Mouse (Mus musculus) heart, embryonic 16.5 days (tissue): Measurements from ENCODE around the gene Trim75. TPM values are rescaled to one million over a fixed set of nuclear protein-coding genes. Genes with fewer than 3 reads are reported as not detected.

Experiments
- ATAC-seq: fragments of 200-750 bp; cut with Nextera tagmentation; replicated peaks from 2 replicates; pipeline ENCODE4 v1.8.0; 2017; ENCODE audit warnings: moderate number of reproducible peaks; ENCODE audit not compliant: insufficient read depth, low FRiP score; ENCODE audit errors: extremely low read depth
- H3K27ac ChIP-seq: fragments of 300-500 bp; sonication (generic); 2 replicates; pipeline ENCODE4 v1.5.1; 2014; ENCODE audit warnings: mild to moderate bottlenecking, low read length, control low read depth, moderate library complexity
- H3K27me3 ChIP-seq: fragments of 300-500 bp; sonication (generic); 2 replicates; pipeline ENCODE4 v1.6.1; 2014; ENCODE audit warnings: low read length, mixed read lengths; ENCODE audit not compliant: control insufficient read depth, insufficient read depth
- H3K36me3 ChIP-seq: fragments of 300-500 bp; sonication (generic); 2 replicates; pipeline ENCODE4 v1.6.1; 2014; ENCODE audit not compliant: control insufficient read depth, insufficient read depth
- H3K4me1 ChIP-seq: fragments of 300-500 bp; sonication (generic); 2 replicates; pipeline ENCODE4 v1.6.1; 2014; ENCODE audit warnings: low read length, mixed read lengths; ENCODE audit not compliant: control insufficient read depth, insufficient read depth
- H3K4me2 ChIP-seq: fragments of 300-500 bp; sonication (generic); 2 replicates; pipeline ENCODE4 v1.6.1; 2014; ENCODE audit warnings: low read depth, mild to moderate bottlenecking, control low read depth, low read length
- H3K4me3 ChIP-seq: fragments of 300-500 bp; sonication (generic); 2 replicates; pipeline ENCODE4 v1.5.1; 2014; ENCODE audit warnings: mild to moderate bottlenecking, control low read depth, low read length
- H3K9ac ChIP-seq: fragments of 300-500 bp; sonication (generic); 2 replicates; pipeline ENCODE4 v1.6.1; 2014; ENCODE audit warnings: low read length, control low read depth
- H3K9me3 ChIP-seq: fragments of 300-500 bp; sonication (generic); replicated peaks from 2 replicates; pipeline ENCODE4 v1.6.1; 2016; ENCODE audit warnings: low read length; ENCODE audit not compliant: control insufficient read depth
- WGBS: fragments of 180-500 bp; shearing (Covaris S2); extraction: QIAGEN DNeasy Blood & Tissue Kit; methylation state at CpG from one replicate; pipeline ENCODE4 v1.1.7; 2014; 5-methylcytosine and 5-hydroxymethylcytosine counted together
- polyA plus RNA-seq: library from polyadenylated mRNA; unstranded; fragments of >200 nt; fragmentation: Nextera tagmentation; extraction: Ambion mirVana; gene quantifications from 2 replicates; pipeline ENCODE4 v1.2.1, GENCODE M21; 2015

Trim75 gene
- polyA plus RNA-seq: not detected in 2 replicates

GRCm38 (mm10) chr8:64987731-64988130 lies at the start of gene Trim75:
Gene Trim75, minus strand, starts transcription at chr8:64987831.
- H3K4me1 ChIP-seq: no peaks in the 10 kb centered on the region

GRCm38 (mm10) chr8:65037117-65037533 lies 49.5 kb upstream of the Trim75 start, which contains the start of gene Apela:
Gene Apela, minus strand, starts transcription at chr8:65037336.
- Histone ChIP-seq H3K27me3 (no peaks in the 10 kb centered on the region), H3K4me2 (peak within 1 kb of the TSS; percentile 82), H3K4me1 (no peaks in the 10 kb centered on the region; the same call in 1 of the 2 replicates), H3K27ac (no peak within 1 kb of the TSS), H3K4me3 (peak within 1 kb of the TSS; percentile 54), H3K9ac (peak within 1 kb of the TSS; percentile 43; the same call in 1 of the 2 replicates), H3K36me3 (no peaks in the 10 kb centered on the region), H3K9me3 (no peaks in the 10 kb centered on the region)
- 1% methylated on average over 8 of the region's 8 CpGs for WGBS
- ATAC-seq: no peak

More at GRCm38 (mm10) chr8:64987731-64988130, at the start of gene Trim75:
- Histone ChIP-seq H3K9ac (no peak within 1 kb of the TSS), H3K27me3 (no peaks in the 10 kb centered on the region), H3K36me3 (no peaks in the 10 kb centered on the region), H3K27ac (no peak within 1 kb of the TSS), H3K9me3 (no peaks in the 10 kb centered on the region), H3K4me2 (no peak within 1 kb of the TSS), H3K4me3 (no peak within 1 kb of the TSS)
- ATAC-seq: no peak
- 78% methylated on average over 4 of the region's 4 CpGs for WGBS

- whole genome bisulfite sequencing: 70% methylated on average over 2 of the region's 2 CpGs
- no peak overlapping the region for H3K4me3 ChIP-seq
- H3K27me3 ChIP-seq: no peaks in the 10 kb centered on the region
- no peaks in the 10 kb centered on the region for H3K36me3 ChIP-seq
- no peak overlapping the region for H3K4me2 ChIP-seq
- no peaks in the 10 kb centered on the region for H3K9me3 ChIP-seq
- ATAC-seq: no peak
- no peaks in the 10 kb centered on the region; the same call in 1 of the 2 replicates for H3K4me1 ChIP-seq
- no peak overlapping the region for H3K27ac ChIP-seq
- H3K9ac ChIP-seq: no peak overlapping the region
These were observed 46.5 kb upstream of the Trim75 start for GRCm38 (mm10) chr8:65034136-65034535.

- H3K9me3 ChIP-seq: no peaks in the 10 kb centered on the region
- H3K4me3 ChIP-seq: no peak overlapping the region
- H3K4me1 ChIP-seq: no peaks in the 10 kb centered on the region; the same call in 1 of the 2 replicates
- H3K36me3 ChIP-seq: no peaks in the 10 kb centered on the region
- H3K27me3 ChIP-seq: no peaks in the 10 kb centered on the region
- no peak overlapping the region for H3K9ac ChIP-seq
- WGBS: 83% methylated on average over 13 of the region's 13 CpGs
- no peak for ATAC-seq
- H3K27ac ChIP-seq: no peak overlapping the region
- no peak overlapping the region for H3K4me2 ChIP-seq
These were observed 45.4 kb upstream of the Trim75 start for GRCm38 (mm10) chr8:65033056-65033455.

GRCm38 (mm10) chr8:65032107-65032506 lies 44.5 kb upstream of the Trim75 start:
- 95% methylated on average over 1 of the region's 1 CpGs for WGBS
- Histone ChIP-seq H3K36me3 (no peaks in the 10 kb centered on the region), H3K4me3 (no peak overlapping the region), H3K9me3 (no peaks in the 10 kb centered on the region), H3K4me1 (no peaks in the 10 kb centered on the region; the same call in 1 of the 2 replicates), H3K27me3 (no peaks in the 10 kb centered on the region), H3K27ac (no peak overlapping the region), H3K9ac (no peak overlapping the region), H3K4me2 (no peak overlapping the region)
- ATAC-seq: no peak

GRCm38 (mm10) chr8:65030735-65031485 lies 43.3 kb upstream of the Trim75 start:
- H3K4me2 ChIP-seq: no peak overlapping the region
- H3K27me3 ChIP-seq: no peaks in the 10 kb centered on the region
- H3K9ac ChIP-seq: no peak overlapping the region
- no peaks in the 10 kb centered on the region for H3K36me3 ChIP-seq
- ATAC-seq: no peak
- no peak overlapping the region for H3K27ac ChIP-seq
- 66% methylated on average over 4 of the region's 4 CpGs for WGBS
- no peaks in the 10 kb centered on the region; the same call in 1 of the 2 replicates for H3K4me1 ChIP-seq
- H3K4me3 ChIP-seq: no peak overlapping the region
- no peaks in the 10 kb centered on the region for H3K9me3 ChIP-seq

- H3K4me1 ChIP-seq: no peaks in the 10 kb centered on the region
- no peaks in the 10 kb centered on the region for H3K9me3 ChIP-seq
- no peak overlapping the region for H3K4me3 ChIP-seq
- no peak for ATAC-seq
- 80% methylated on average over 4 of the region's 4 CpGs for WGBS
- H3K9ac ChIP-seq: no peak overlapping the region
- no peak overlapping the region for H3K4me2 ChIP-seq
- no peak overlapping the region for H3K27ac ChIP-seq
- H3K27me3 ChIP-seq: no peaks in the 10 kb centered on the region
- no peaks in the 10 kb centered on the region for H3K36me3 ChIP-seq
These were observed 42.1 kb upstream of the Trim75 start for GRCm38 (mm10) chr8:65029776-65030175.

- Histone ChIP-seq H3K4me2 (no peak overlapping the region), H3K27ac (no peak overlapping the region), H3K4me3 (no peak overlapping the region), H3K9ac (no peak overlapping the region), H3K4me1 (no peaks in the 10 kb centered on the region), H3K36me3 (no peaks in the 10 kb centered on the region), H3K9me3 (no peaks in the 10 kb centered on the region), H3K27me3 (no peaks in the 10 kb centered on the region)
- 83% methylated on average over 12 of the region's 12 CpGs for WGBS
- ATAC-seq: no peak
These were observed 41.5 kb upstream of the Trim75 start for GRCm38 (mm10) chr8:65028959-65029686.

- Histone ChIP-seq H3K4me2 (no peak overlapping the region), H3K4me3 (no peak overlapping the region), H3K36me3 (no peaks in the 10 kb centered on the region), H3K4me1 (no peaks in the 10 kb centered on the region), H3K9me3 (no peaks in the 10 kb centered on the region), H3K27me3 (no peaks in the 10 kb centered on the region), H3K9ac (no peak overlapping the region), H3K27ac (no peak overlapping the region)
- 45% methylated on average over 8 of the region's 8 CpGs for WGBS
- no peak for ATAC-seq
These were observed 34.9 kb upstream of the Trim75 start for GRCm38 (mm10) chr8:65022485-65022884.
